Mouse (Mus musculus) common myeloid progenitor, adult 5-6 weeks (primary cell): ENCODE measurements around the gene Elmo1. TPM values are rescaled to one million over a fixed set of nuclear protein-coding genes. Genes with fewer than 3 reads are reported as not detected.

Experiments
- ATAC-seq: replicated peaks from 2 replicates; pipeline ENCODE4 v1.8.0; 2016; ENCODE audit warnings: low read depth, mild to moderate bottlenecking, moderate TSS enrichment, inconsistent platforms; ENCODE audit not compliant: poor library complexity, severe bottlenecking
- total RNA-seq: library from RNA; stranded (forward); fragments of 200-1000, 187-1606 nt; gene quantifications from 2 replicates; pipeline ENCODE4 v1.2.3, GENCODE M21; 2017

Elmo1 gene
- total RNA-seq, 1 experiment from 2014 or later, result 75.3 TPM

DNA sequence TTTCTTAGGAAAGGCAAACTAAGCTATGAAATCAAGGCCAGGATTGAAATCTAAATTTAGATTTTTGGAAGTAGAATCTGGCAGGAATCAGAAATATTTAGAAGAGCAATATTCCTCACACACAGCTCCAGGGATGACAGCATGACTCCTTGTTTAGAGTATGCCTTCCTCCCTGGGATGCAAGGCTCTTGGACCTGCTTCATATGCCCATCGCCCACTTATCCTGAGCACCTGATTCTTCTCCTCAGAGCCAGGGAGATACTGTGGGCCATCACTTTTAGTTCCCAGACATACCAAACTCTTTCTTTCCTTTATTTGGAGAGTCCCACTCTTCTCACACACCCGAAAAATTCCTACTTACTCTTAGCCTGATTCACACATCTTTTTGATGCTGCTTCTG, 449.2 kb downstream of the Elmo1 start:
- ATAC-seq, result no peak

DNA sequence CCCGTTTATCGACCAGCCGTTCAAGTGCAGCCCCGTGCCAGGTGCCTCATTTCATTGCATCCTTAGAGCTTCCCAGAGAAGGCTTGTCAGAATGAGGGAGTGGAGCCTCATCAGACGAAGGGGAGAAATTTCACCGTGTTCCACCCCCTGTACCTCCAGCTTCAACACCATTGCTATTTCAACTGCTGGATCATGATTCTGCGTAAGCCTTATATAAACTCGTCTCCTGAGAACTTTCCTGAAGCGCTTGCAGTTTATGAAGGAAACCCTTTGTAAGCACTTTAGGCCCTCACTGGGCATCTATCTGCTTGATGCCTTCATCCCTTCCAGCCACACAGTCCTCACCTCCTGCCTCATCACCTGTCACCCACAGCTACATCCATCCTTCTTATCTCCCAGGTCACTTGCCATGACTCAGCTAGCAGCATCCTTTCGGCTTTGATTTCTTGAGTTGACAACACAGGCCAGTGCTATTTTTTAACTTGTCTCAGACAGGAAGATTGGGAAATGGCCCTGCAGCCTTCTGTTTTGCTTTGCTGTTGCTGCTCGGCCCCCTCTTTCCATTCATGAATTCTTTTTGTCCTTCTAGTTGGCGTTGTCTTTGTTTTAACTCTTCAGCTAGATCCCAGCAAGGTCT, 456.3 kb downstream of the Elmo1 start:
- ATAC-seq, result no peak

DNA sequence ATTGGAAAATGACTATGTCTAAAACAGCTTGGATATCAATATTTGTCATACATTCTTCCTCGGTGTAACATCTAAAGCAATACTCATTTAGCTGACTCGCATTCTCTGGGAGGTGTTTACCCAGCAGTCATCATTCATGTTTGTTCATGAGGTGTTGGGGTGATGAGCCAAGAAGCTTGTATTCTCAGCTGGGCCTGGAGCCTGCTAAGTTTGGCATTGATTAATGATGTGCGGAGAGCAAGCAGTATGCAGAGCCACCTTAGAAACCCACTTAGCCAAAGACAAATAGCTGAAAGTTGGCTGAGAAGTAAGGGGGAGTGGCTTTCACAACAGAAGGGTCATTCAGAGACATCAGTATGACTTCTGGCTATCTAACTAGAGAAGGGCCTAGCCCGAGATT, 459.6 kb downstream of the Elmo1 start:
- no peak for ATAC-seq

DNA sequence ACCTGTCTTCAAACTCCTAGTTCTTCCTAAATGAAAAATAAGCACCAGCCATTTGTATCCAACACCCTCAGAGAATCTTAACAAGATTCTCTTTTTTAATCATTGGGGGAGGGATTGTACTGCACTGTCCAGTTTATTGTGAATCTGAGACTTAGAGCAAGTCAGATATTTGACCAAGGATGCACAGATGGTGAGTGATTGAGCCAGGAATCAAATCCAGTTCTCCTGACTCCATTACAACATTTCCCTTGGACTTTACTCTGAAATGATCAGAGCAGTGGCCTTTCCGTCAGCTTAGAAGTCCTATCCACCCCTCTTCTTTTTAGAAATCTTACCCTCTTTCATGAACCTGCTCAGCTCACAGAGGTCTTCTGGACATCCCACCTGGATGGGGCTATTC, 461.2 kb downstream of the Elmo1 start:
- no peak for ATAC-seq

DNA sequence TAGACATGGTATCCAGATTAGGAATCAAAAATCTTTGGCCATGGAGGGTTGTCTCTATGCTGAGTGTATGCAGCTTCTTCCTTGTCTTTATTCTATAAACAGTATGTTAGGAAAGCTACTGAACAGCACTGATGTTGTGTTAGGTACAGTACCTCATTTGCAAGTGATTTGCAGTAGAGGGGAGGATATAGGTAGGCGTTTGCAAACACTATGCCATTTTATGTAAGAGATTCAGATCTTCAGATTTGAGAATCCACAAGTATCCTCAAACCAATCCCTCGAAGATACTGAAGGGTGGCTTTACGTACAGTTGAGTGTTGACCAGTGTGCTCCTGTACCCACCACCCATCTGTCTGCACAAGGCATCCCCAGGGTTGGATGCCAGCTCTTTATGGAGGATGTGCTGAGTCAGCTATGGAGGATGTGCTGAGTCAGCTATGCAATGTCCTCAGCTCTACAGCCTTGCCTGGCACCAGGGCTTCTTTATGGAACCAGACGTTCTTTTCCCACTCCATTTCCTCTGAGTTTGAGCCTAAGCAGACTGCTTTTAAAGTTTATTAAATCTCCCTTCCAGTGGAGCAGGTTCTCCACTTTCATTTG, 465.6 kb downstream of the Elmo1 start:
- ATAC-seq, result no peak

DNA sequence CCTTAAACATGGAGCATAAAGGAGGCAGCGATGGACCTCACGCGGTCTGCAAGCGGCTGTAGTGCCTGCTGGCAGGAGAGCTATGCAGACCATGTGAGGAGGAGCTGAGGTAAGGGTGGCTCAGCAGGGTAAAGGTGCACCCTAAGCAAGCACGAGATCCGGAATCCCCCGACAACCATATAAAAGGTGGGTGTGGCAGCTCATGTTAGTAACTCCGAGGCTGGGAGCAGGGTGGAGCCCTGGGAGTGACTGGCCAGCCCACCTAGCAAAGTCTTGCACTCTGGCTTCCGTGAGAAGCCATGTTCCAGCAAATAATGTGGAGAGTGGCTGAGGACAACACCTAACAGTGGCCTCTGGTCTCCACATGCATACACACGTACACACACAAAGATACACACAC, 466.3 kb downstream of the Elmo1 start:
- ATAC-seq, result no peak

DNA sequence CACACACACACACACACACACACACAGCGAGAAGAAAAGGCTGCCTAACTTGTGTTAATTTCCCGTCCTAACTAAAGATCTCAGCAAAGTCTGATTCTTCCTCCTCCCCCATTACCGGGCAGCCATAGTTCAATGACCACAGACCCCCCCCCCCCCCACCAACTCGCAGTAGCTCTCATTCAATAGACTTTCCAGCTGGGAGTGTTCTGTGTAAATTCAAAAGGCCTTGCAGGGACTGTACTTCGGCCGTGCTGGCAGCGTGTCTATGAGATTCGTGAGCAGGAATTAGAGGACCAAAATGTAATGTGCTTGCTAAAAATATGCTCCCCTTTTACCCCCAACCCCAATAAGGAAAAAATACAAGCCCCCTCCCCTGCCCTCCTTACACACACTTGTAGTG, 466.8 kb downstream of the Elmo1 start:
- no peak for ATAC-seq

DNA sequence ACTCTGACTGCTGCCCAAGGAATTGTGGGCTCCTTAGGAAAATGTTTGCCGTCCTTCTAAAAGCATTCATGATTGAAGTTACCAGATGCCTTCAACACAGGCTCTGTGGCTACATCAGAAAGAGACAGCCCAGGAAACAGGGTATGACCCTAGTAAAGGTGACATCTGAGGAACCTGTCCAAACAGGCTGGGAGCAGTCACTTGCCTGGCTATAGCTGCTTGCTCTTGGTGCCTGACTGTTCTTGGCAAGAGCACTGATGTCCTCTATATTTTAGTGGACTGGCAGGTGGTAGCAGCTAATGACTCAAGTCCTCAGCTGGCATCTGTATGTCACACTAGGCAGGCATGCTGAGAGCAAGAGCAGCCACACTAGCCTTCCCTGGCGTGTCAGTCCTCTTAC, 468.0 kb downstream of the Elmo1 start:
- ATAC-seq, result no peak

DNA sequence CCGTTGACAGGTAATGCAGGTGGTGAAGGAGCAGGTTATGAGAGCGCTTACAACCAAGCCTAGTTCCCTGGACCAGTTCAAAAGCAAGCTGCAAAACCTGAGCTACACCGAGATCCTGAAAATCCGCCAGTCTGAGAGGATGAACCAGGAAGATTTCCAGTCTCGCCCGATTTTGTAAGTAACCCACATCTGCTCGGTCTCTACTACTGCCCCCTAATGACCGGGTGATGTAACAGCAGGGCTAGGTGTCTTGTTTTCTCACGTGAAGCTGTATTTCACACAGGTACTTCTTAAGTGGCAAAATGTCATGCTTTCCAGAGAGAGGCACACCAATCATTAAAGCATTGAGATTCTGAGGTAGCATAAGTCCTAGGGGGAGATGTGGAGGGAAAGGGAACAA, 474.0 kb downstream of the Elmo1 start:
- ATAC-seq, result no peak

DNA sequence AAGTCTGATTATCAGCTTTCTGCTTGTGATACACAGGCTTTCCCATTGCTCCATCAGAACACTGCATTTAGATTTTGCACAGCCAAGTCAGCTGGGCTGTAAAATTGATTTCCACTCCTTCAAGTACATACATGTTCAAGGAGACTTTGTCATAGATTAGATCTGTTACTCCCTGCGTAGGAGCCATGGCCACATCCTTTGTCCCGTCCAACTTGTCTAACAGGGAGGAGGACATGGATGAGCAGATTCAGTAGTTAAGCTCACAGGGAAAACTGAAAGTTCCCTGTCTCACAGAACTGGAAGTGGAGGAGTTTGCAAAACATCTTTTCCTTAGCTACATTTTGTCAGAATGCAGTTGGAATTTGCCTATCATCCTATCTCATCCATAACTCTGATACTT, 484.8 kb downstream of the Elmo1 start:
- no peak for ATAC-seq

DNA sequence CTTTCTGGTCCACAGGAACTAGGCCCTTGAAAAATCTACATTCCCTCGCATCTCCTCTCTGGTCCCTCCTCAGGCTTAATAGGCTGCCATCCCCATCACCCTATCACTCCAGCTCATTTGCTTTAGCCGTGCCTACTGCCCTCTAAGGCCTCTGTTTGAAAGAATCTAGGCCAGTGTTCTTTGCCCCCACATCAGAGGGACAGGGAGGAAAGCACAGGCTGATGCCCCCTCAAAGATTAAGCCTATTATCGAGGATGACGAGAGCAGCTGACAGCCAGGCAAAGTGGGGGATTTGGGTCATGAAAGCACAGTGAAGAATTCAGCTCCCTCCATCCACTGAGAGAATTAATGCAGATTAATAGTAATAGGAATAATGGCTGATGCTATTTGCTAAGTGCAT, 495.5 kb downstream of the Elmo1 start:
- ATAC-seq, result no peak

DNA sequence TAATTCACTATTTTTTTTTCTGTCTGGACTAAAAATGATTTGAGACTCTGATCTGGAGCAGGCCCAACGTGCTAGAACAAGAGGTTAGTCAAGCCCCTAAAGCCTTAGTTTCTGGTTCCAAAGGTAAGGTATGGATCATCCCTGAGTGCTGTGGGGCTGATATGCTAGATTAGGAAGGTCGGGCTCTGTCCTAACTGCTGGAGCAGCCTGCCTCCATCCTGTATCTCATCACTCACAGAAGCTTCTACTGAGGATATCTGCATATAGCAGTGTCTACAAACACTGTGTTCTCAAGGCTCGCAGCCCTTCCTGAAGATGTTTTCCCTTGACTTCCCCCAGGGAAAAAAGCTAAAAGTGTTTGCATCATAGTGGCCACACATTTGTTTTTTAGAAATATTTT, 496.1 kb downstream of the Elmo1 start:
- ATAC-seq, result no peak

DNA sequence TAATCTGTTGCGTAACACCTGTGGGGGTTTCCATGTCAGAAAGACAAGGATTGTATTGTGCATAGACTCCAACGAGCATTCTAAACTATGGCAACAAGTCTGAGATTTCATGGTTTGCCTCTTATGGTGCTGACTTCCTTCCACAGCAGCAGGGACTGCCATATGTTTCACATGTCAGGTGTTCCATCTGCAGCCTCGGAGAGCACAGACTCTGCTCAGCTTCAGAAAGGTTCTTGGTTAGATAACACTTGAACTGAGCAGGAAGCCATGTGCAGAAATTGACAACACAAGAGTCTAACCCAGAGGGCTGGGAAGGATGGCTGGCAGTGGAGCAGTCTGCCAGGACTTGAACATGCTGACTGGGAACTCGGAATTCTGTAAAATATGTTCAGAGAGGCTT, 500.6 kb downstream of the Elmo1 start:
- ATAC-seq, result no peak

DNA sequence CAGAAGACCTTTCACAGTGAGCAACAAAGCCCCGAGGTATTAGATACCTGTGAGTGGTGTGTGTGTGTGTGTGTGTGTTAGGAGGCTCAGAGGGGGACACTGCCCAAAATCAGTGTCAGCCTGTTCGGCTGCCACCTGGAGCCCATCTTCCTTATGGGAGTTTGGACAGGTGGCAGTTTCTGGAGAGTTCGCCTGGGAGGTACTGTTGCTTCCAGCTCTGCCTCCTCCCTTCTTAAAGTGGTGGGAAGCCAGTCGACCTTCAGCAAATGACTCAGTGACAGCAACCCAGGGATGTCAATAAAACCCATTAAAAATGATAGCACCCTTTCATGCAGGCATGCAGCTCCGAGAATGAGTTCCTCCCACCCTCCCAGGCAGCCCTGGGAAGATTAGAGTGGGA, 506.9 kb downstream of the Elmo1 start:
- ATAC-seq, result no peak

DNA sequence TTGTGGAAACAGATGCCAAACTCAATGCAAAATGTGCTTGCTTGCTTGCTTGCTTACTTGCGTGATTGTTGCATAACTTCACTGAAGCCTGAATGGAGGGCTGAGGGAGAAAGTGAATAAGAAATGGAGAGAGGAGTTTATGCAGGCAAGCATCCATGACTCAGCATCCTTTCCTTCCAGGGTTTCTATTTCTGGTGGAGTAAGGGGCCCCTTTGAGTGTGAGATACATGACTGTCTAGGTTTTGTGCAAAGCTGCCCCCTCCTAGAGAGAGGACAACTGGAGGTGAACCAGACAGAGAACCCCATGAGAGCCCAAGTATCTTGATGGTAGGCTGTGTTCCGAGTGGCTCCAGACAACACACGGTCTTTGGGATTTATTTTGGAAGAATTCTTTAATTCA, 508.2 kb downstream of the Elmo1 start:
- ATAC-seq, result no peak

DNA sequence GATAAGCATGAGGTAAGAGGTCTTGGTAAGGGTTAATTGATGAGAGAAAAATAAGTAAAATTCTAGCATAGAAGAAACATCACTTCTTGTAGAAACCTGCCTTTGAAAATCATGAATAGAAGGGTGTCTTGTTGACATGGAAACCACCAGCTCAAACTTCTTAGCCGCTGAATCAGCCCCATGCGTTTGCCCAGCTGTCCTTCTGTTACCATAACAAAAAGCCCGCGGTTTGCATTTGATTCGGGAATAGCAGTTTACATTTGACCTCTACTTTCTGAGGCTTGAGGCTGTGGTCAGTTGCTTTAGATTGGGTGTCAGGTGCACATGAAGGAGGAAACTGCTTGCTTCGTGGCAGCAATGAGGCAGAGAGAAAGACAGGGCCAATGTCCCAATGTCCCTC, 509.9 kb downstream of the Elmo1 start:
- ATAC-seq, result no peak

DNA sequence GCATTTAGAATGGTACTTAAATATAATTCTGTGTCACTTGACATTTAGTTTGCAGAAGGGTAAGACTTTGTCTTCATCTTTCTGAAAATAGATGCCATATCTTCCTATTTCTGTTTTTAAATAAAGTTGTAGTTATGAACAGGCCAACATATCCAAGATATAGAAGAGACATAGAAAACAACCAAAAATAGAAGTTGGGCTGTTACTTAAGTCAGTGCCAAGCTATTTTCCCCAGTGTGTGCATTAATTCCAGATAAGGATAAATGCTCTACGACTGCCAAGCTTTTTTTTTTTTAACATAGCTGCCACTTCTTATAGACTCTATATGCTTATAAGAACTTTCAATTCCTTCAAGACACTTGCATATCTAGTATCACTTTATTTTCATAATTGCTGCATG, 511.0 kb downstream of the Elmo1 start:
- no peak for ATAC-seq

DNA sequence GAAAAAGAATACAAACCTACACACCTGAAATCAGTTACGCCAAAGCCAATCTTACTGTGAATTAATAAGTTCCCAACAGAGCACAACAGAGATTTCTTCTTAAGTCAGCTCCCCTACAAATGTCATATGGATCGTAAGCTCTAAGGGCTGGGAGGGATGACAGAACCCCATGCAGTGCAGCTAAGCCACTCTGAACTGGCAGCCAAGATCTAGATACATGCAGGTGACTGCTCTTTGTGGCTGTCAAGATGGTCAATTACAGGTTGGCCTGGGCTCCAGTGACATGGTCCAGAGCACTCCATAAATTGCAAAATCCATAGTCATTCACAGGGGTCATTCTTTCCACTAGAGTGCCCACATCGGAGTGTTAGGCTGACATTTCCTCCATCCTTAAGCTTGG, 516.5 kb downstream of the Elmo1 start:
- no peak for ATAC-seq

DNA sequence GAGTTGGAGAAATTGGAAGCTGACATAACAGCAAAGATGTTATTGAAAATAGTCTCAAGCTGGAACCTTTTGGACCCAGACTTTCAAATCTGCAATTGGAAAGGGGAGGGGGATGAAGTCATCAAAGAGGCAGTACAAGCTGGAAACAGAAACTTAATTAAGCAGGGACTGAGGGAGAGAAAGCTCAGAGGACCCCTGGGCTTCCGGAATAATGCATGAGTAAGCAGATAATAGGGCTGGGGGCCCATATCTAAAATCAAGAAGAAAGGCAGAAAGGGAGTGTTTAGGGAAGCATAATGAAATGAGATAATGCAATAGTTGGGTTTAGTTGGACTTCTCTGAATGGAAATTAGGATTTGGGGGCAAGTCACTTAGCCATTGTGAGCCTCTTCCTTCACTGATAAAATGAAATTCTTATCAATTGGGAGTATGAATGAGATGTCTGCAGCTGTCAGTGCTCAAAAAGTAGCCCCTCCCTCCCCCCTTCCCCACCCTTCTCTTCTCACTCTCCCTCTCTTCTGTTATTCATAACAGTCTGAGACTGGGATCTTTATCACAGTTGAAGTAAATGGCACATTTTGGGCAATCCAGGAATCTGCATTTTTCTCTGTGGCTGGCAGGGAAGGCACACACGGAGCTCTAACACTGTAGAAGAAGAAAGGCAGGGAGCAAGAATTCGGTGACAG, 518.8 kb downstream of the Elmo1 start:
- no peak for ATAC-seq

DNA sequence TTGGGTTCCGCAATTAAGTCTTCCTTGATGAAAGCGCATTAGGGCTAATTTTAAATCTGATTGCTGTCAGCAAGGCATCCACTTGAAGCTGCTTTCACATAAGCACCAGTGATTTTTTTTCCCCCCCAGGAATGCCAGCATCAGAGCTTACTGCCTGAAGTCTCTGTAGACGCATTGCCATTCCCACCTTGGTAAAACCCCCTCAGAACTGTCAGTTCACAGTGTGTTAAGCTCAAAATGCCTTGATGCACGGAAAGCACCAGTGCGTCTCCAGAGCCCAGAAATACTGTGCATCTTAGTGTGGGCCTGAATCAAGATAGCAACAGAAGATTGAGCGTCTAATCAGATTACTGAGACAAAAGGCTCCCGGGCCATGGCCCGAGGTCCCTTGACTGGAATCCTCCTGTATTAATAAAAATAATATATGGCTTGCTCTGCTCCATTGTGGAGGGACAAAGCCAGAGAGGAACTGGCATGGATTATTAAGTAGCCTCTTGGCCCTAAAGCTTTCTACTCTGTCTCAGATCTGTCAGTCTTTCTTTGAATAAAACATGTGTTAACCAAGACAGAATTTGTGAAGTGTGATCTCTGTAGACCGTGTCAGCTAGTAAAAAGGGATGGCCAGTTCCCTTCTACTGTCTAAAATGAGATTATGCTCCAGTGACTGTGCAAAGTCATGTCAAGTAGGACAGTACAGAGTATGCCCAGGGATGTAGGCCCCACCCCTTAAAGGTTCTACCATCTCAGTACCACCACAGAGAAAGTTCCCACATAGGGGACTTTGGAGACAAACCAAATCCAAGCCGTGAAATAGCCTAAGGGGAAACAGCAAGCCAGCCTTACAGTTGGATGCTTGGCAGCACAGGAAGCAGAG, 525.4 kb downstream of the Elmo1 start:
- ATAC-seq, result no peak

DNA sequence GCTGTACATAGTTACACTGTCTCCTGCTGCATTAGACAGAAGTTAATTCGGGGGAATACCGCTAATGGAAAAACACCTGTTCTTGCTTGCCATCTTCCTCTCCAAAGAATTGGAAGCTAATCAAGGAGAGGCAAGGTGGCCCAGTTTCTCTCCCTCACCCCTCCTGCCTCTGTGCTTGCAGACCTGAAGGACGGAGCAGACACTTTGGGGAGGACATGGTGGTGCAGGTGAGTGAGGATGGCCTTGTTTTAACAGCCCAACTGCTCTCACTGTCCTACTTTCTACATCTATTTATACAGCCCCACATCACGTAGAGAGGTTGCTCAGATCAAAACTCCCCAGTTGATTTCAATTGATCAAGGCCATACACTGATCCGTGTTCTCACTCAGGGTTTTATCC, 529.5 kb downstream of the Elmo1 start:
- ATAC-seq, result no peak
